In the genomic region with DNA sequence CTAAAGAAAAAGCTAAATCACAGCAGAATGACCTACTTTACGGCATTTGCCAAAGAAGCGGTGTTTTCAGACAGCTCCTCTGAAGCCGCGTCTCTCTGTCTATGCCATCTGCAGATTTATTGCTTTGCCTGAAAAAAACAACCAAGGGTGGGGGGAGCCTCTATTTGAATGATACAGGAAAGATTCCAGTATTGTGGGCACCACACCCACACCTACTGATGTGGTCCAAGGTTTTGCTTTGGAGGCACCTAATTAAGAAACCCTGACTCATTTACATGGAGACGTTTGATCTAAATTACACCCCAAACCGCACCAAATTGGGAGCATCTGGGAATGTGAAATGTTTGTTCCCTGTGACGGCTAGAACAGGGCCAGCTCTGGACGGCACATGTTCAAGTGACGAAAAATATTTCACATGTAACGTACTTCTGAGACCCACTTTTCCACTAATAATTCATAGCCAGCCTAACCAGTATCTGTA, we compare ENCODE assay signal across 13 mouse cellular contexts.
DNase-seq lines count a peak whose midpoint lies in the region; ATAC-seq and TF ChIP-seq lines count a peak whose summit lies in the region.
"Had no signal": no experiment of that assay in that cellular context is flagged by ENCODE, and none has a peak within 500 bp of the region (broad histone marks: within the 10 kb centered on the region; RNA-seq: fewer than 3 reads in every experiment).

No protein-coding gene starts in this region.

- ATAC-seq in neural tube, embryonic 13.5 days (ENCODE audit: low read depth), result no peak; the same call in 1 of the 2 replicates
- ATAC-seq in granulocyte monocyte progenitor cell, adult 5-6 weeks (replicated peaks; ENCODE audit: poor library complexity, severe bottlenecking), result no peak
- ATAC-seq in midbrain, embryonic 15.5 days (replicated peaks), result no peak
- ATAC-seq: midbrain, embryonic 13.5 days had no signal

- DNase-seq in left cerebral cortex, adult 18-20 months (ENCODE audit: low spot score in 2 of 2), result peak; percentile 20 to 42
- no peak for DNase-seq in left cerebral cortex, postnatal 10 days (ENCODE audit: extremely low spot score in 1 of 2, low spot score in 2 of 2)
- DNase-seq in layer of hippocampus, adult 2 months (ENCODE audit: low spot score in 2 of 2), result peak; percentile 36 to 70
- DNase-seq: cerebellum, adult 9-10 months; kidney, adult 11 months; thymus, postnatal 14 days had no signal

- no peak overlapping the region for H3K9ac ChIP-seq in neural tube, embryonic 13.5 days
- no peak overlapping the region for H3K9ac ChIP-seq in midbrain, embryonic 15.5 days
- H3K9ac ChIP-seq: midbrain, embryonic 13.5 days had no signal

- WGBS in neural tube, embryonic 13.5 days, result 28% methylated on average over 10 of the region's 10 CpGs
- WGBS in midbrain, embryonic 15.5 days, result 80% methylated on average over 10 of the region's 10 CpGs

- intact Hi-C loops in left cerebral cortex, postnatal 10 days (cut with DNase I), result no loop called here

- TF ChIP-seq CTCF in cortical plate, adult 2 months (IDR thresholded peaks at IDR 0.05; ENCODE audit: extremely low read depth, insufficient read depth, low read length), result no peak
- TF ChIP-seq CTCF in layer of hippocampus, adult 2 months (conservative IDR thresholded peaks at IDR 0.05), result no peak

- TF ChIP-seq POLR2A in cortical plate, adult 2 months (IDR thresholded peaks at IDR 0.05; ENCODE audit: extremely low read depth, insufficient read depth, low read length), result no peak

- H3K27ac ChIP-seq in cortical plate, adult 2 months (ENCODE audit: insufficient read depth, low read length), result peak overlapping the region; percentile 48; the same call in 1 of the 2 replicates
- H3K27ac ChIP-seq in layer of hippocampus, adult 2 months, result peak overlapping the region; percentile 74
- no peak overlapping the region for H3K27ac ChIP-seq in neural tube, embryonic 13.5 days (replicated peaks)
- H3K27ac ChIP-seq in midbrain, embryonic 15.5 days, result no peak overlapping the region
- H3K27ac ChIP-seq: hindbrain, embryonic 10.5 days; midbrain, embryonic 13.5 days had no signal

- peak overlapping the region; percentile 36 for H3K4me2 ChIP-seq in neural tube, embryonic 13.5 days
- no peak overlapping the region for H3K4me2 ChIP-seq in midbrain, embryonic 15.5 days
- H3K4me2 ChIP-seq: midbrain, embryonic 13.5 days had no signal

- H3K36me3 ChIP-seq in neural tube, embryonic 13.5 days, result no peaks in the 10 kb centered on the region
- H3K36me3 ChIP-seq in midbrain, embryonic 15.5 days (replicated peaks), result no peaks in the 10 kb centered on the region
- H3K36me3 ChIP-seq: hindbrain, embryonic 10.5 days; midbrain, embryonic 13.5 days had no signal

- no peak overlapping the region; the same call in 1 of the 2 replicates for H3K4me3 ChIP-seq in cortical plate, adult 2 months (ENCODE audit: insufficient read depth, low read length)
- peak overlapping the region; percentile 25; the same call in 1 of the 2 replicates for H3K4me3 ChIP-seq in layer of hippocampus, adult 2 months
- no peak overlapping the region for H3K4me3 ChIP-seq in neural tube, embryonic 13.5 days
- H3K4me3 ChIP-seq in midbrain, embryonic 15.5 days, result no peak overlapping the region
- H3K4me3 ChIP-seq: hindbrain, embryonic 10.5 days; midbrain, embryonic 13.5 days had no signal

- no peaks in the 10 kb centered on the region for H3K9me3 ChIP-seq in neural tube, embryonic 13.5 days
- H3K9me3 ChIP-seq in midbrain, embryonic 15.5 days, result no peaks in the 10 kb centered on the region
- H3K9me3 ChIP-seq: hindbrain, embryonic 10.5 days; midbrain, embryonic 13.5 days had no signal

- H3K27me3 ChIP-seq in neural tube, embryonic 13.5 days, result no peaks in the 10 kb centered on the region
- H3K27me3 ChIP-seq in midbrain, embryonic 15.5 days (replicated peaks), result no peaks in the 10 kb centered on the region
- H3K27me3 ChIP-seq: CH12.LX; midbrain, embryonic 13.5 days had no signal

- peaks cover 1% of the 10 kb centered on the region; the same call in 1 of the 2 replicates for H3K4me1 ChIP-seq in cortical plate, adult 2 months (ENCODE audit: control insufficient read depth, insufficient read depth, low read length)
- H3K4me1 ChIP-seq in neural tube, embryonic 13.5 days (replicated peaks), result peaks cover 14% of the 10 kb centered on the region
- H3K4me1 ChIP-seq in midbrain, embryonic 15.5 days, result no peaks in the 10 kb centered on the region
- H3K4me1 ChIP-seq: hindbrain, embryonic 10.5 days; midbrain, embryonic 13.5 days had no signal

Comparison
In these comparisons a context has a peak if more than half of its experiments do, and no peak if none do; other contexts are left out.
1. DNase-seq: peak in left cerebral cortex, adult 18-20 months (2 of 2) and layer of hippocampus, adult 2 months (2 of 2); none in left cerebral cortex, postnatal 10 days (0 of 2).
2. H3K27ac ChIP-seq: peak in cortical plate, adult 2 months (single experiment) and layer of hippocampus, adult 2 months (single experiment); none in neural tube, embryonic 13.5 days (single experiment) and midbrain, embryonic 15.5 days (single experiment).